Mouse (Mus musculus): ENCODE results near the gene Fut9. TPM values are rescaled to one million over a fixed set of nuclear protein-coding genes. Genes with fewer than 3 reads are reported as not detected.

Fut9 gene
- polyA plus RNA-seq (2012; rRNA removed): 1.3 and 2.1 TPM in 2 replicates

DNA sequence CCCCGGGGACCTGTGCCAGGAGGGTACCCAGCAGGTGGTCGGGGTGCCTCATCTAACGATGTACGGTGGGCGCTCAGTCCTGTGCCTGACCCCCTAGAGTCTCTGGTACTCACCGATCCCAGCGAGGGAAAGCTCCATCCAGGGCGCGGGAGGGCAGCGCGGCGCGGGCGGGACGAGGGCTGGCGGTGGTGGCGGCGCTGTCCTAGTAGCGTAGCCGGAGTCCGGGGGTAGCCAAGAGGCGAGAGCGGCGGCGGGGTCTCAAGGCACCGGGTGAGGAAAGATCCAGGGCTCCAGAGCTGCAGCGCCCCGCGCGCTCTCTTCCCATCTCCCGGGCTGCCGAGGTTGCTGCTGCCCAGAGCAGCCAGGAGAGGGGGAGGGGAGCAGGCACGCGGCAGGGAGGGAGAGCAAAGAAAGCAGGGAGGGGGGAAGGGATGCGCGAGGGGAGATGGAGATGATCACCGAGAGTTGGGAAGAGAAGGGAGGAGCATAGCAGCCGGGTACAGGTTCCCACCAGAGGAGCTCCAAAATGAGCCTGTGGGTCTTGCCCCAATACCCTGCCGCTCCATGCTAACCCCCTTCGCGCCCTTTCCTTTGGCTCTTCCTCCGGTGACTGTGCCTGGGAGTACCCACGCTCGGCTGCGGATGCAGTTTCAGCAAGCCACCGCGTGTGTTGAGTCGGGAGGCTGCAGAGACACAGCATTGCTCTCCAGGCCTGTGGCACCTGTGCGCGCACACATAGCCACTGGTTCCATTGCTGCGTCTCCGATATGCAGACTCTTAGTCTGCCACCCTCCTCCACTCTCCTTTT is at the start of gene Fut9:
Fut9 (minus strand) TSS at position 769 of the 808 bp plus-strand sequence.

